Mouse (Mus musculus): ENCODE measurements at regions not wholly inside any gene's neighbourhood (a gene's known extent, or its start where the extent isn't known, plus 50 kb on each side); places are given as distances from the start of the nearest gene placed in this dataset.

- 65% methylated on average over 5 of the region's 5 CpGs for WGBS
- no peak for ATAC-seq (ENCODE audit: insufficient number of reproducible peaks, low FRiP score)
- Histone ChIP-seq H3K4me1 (replicated peaks) (no peaks in the 10 kb centered on the region), H3K4me2 (no peak overlapping the region), H3K9me3 (replicated peaks) (no peaks in the 10 kb centered on the region), H3K36me3 (no peaks in the 10 kb centered on the region), H3K4me3 (no peak overlapping the region), H3K9ac (no peak overlapping the region), H3K27me3 (replicated peaks) (peaks cover 48% of the 10 kb centered on the region), H3K27ac (ENCODE audit: poor library complexity, severe bottlenecking) (no peak overlapping the region)
These were observed 179.3 kb downstream of the Cyp26b1 start for GRCm38 (mm10) chr6:84414400-84414799.

GRCm38 (mm10) chr6:84409863-84410513 lies 183.7 kb downstream of the Cyp26b1 start:
- H3K36me3 ChIP-seq = no peaks in the 10 kb centered on the region
- ATAC-seq (ENCODE audit: insufficient number of reproducible peaks, low FRiP score) = no peak
- no peaks in the 10 kb centered on the region for H3K9me3 ChIP-seq (replicated peaks)
- H3K4me3 ChIP-seq = no peak overlapping the region
- H3K9ac ChIP-seq = no peak overlapping the region
- no peaks in the 10 kb centered on the region for H3K4me1 ChIP-seq (replicated peaks)
- H3K4me2 ChIP-seq = no peak overlapping the region
- no peak overlapping the region for H3K27ac ChIP-seq (ENCODE audit: poor library complexity, severe bottlenecking)
- peaks cover 44% of the 10 kb centered on the region for H3K27me3 ChIP-seq (replicated peaks)
- WGBS = 81% methylated on average over 10 of the region's 10 CpGs

- no peak for ATAC-seq (ENCODE audit: insufficient number of reproducible peaks, low FRiP score)
- Histone ChIP-seq H3K4me3 (no peak overlapping the region), H3K4me1 (replicated peaks) (no peaks in the 10 kb centered on the region), H3K9ac (no peak overlapping the region), H3K27ac (ENCODE audit: poor library complexity, severe bottlenecking) (no peak overlapping the region), H3K4me2 (no peak overlapping the region), H3K27me3 (replicated peaks) (peaks cover 44% of the 10 kb centered on the region), H3K9me3 (replicated peaks) (no peaks in the 10 kb centered on the region), H3K36me3 (no peaks in the 10 kb centered on the region)
- 67% methylated on average over 5 of the region's 5 CpGs for WGBS
These were observed 185.2 kb downstream of the Cyp26b1 start for GRCm38 (mm10) chr6:84408513-84408912.

- peaks cover 44% of the 10 kb centered on the region for H3K27me3 ChIP-seq (replicated peaks)
- H3K9me3 ChIP-seq (replicated peaks) = no peaks in the 10 kb centered on the region
- 7% methylated on average over 6 of the region's 6 CpGs for WGBS
- no peak overlapping the region for H3K27ac ChIP-seq (ENCODE audit: poor library complexity, severe bottlenecking)
- no peak overlapping the region for H3K4me2 ChIP-seq
- H3K4me3 ChIP-seq = no peak overlapping the region
- H3K36me3 ChIP-seq = no peaks in the 10 kb centered on the region
- H3K4me1 ChIP-seq (replicated peaks) = no peaks in the 10 kb centered on the region
- no peak for ATAC-seq (ENCODE audit: insufficient number of reproducible peaks, low FRiP score)
- no peak overlapping the region for H3K9ac ChIP-seq
These were observed 185.9 kb downstream of the Cyp26b1 start for GRCm38 (mm10) chr6:84407773-84408172.

- ATAC-seq (ENCODE audit: insufficient number of reproducible peaks, low FRiP score) = no peak
- whole genome bisulfite sequencing = 60% methylated on average over 4 of the region's 4 CpGs
- H3K4me1 ChIP-seq (replicated peaks) = no peaks in the 10 kb centered on the region
These were observed 189.0 kb downstream of the Cyp26b1 start for GRCm38 (mm10) chr6:84404695-84405094.

GRCm38 (mm10) chr6:84402431-84402830 lies 191.3 kb downstream of the Cyp26b1 start:
- Histone ChIP-seq H3K27ac (ENCODE audit: poor library complexity, severe bottlenecking) (no peak overlapping the region), H3K9me3 (replicated peaks) (no peaks in the 10 kb centered on the region), H3K4me3 (no peak overlapping the region), H3K36me3 (no peaks in the 10 kb centered on the region), H3K9ac (no peak overlapping the region), H3K4me1 (replicated peaks) (0 out of 2 replicates have a peak, but pooled peaks cover 2% of the 10 kb centered on the region), H3K4me2 (no peak overlapping the region), H3K27me3 (replicated peaks) (peaks cover 22% of the 10 kb centered on the region)
- 52% methylated on average over 2 of the region's 2 CpGs for WGBS
- no peak for ATAC-seq (ENCODE audit: insufficient number of reproducible peaks, low FRiP score)

More at GRCm38 (mm10) chr6:84404695-84405094, 189.0 kb downstream of the Cyp26b1 start:
- no peak overlapping the region for H3K4me2 ChIP-seq
- H3K4me3 ChIP-seq = no peak overlapping the region
- H3K9ac ChIP-seq = no peak overlapping the region
- H3K27ac ChIP-seq (ENCODE audit: poor library complexity, severe bottlenecking) = no peak overlapping the region
- H3K9me3 ChIP-seq (replicated peaks) = no peaks in the 10 kb centered on the region
- no peaks in the 10 kb centered on the region for H3K36me3 ChIP-seq
- peaks cover 26% of the 10 kb centered on the region for H3K27me3 ChIP-seq (replicated peaks)

GRCm38 (mm10) chr6:84394496-84395090 lies 199.1 kb downstream of the Cyp26b1 start:
- no peak overlapping the region for H3K4me2 ChIP-seq
- no peaks in the 10 kb centered on the region for H3K36me3 ChIP-seq
- H3K4me3 ChIP-seq = no peak overlapping the region
- no peak for ATAC-seq (ENCODE audit: insufficient number of reproducible peaks, low FRiP score)
- H3K9ac ChIP-seq = no peak overlapping the region
- no peaks in the 10 kb centered on the region for H3K9me3 ChIP-seq (replicated peaks)
- WGBS = 58% methylated on average over 6 of the region's 6 CpGs
- peaks cover 31% of the 10 kb centered on the region for H3K27me3 ChIP-seq (replicated peaks)
- no peak overlapping the region for H3K27ac ChIP-seq (ENCODE audit: poor library complexity, severe bottlenecking)
- peaks cover 25% of the 10 kb centered on the region for H3K4me1 ChIP-seq (replicated peaks)

- ATAC-seq (ENCODE audit: insufficient number of reproducible peaks, low FRiP score) = peak; percentile 66
- no peaks in the 10 kb centered on the region for H3K36me3 ChIP-seq
- no peak overlapping the region for H3K4me3 ChIP-seq
- H3K27me3 ChIP-seq (replicated peaks) = peaks cover 35% of the 10 kb centered on the region
- no peaks in the 10 kb centered on the region for H3K9me3 ChIP-seq (replicated peaks)
- no peak overlapping the region for H3K9ac ChIP-seq
- no peak overlapping the region for H3K4me2 ChIP-seq
- 26% methylated on average over 9 of the region's 9 CpGs for WGBS
- peaks cover 25% of the 10 kb centered on the region for H3K4me1 ChIP-seq (replicated peaks)
- H3K27ac ChIP-seq (ENCODE audit: poor library complexity, severe bottlenecking) = no peak overlapping the region
These were observed 200.0 kb downstream of the Cyp26b1 start for GRCm38 (mm10) chr6:84393519-84394231.

- peak; percentile 56; the same call in 1 of the 2 replicates for ATAC-seq (ENCODE audit: insufficient number of reproducible peaks, low FRiP score)
- peaks cover 40% of the 10 kb centered on the region for H3K27me3 ChIP-seq (replicated peaks)
- H3K9ac ChIP-seq = no peak overlapping the region
- H3K36me3 ChIP-seq = no peaks in the 10 kb centered on the region
- H3K9me3 ChIP-seq (replicated peaks) = no peaks in the 10 kb centered on the region
- H3K27ac ChIP-seq (ENCODE audit: poor library complexity, severe bottlenecking) = no peak overlapping the region
- H3K4me3 ChIP-seq = no peak overlapping the region
- H3K4me2 ChIP-seq = no peak overlapping the region
- 65% methylated on average over 14 of the region's 14 CpGs for WGBS
- peaks cover 23% of the 10 kb centered on the region for H3K4me1 ChIP-seq (replicated peaks)
These were observed 200.8 kb downstream of the Cyp26b1 start for GRCm38 (mm10) chr6:84392752-84393511.

- no peak overlapping the region for H3K4me2 ChIP-seq
- H3K36me3 ChIP-seq = no peaks in the 10 kb centered on the region
- no peak overlapping the region for H3K9ac ChIP-seq
- H3K4me1 ChIP-seq (replicated peaks) = peaks cover 24% of the 10 kb centered on the region
- H3K4me3 ChIP-seq = no peak overlapping the region
- no peak overlapping the region for H3K27ac ChIP-seq (ENCODE audit: poor library complexity, severe bottlenecking)
- peaks cover 47% of the 10 kb centered on the region for H3K27me3 ChIP-seq (replicated peaks)
- no peak for ATAC-seq (ENCODE audit: insufficient number of reproducible peaks, low FRiP score)
- WGBS = 89% methylated on average over 3 of the region's 3 CpGs
- H3K9me3 ChIP-seq (replicated peaks) = no peaks in the 10 kb centered on the region
These were observed 202.7 kb downstream of the Cyp26b1 start for GRCm38 (mm10) chr6:84391016-84391415.

GRCm38 (mm10) chr6:84385696-84386095 lies 208.0 kb downstream of the Cyp26b1 start:
- no peaks in the 10 kb centered on the region for H3K9me3 ChIP-seq (replicated peaks)
- WGBS = 4% methylated on average over 10 of the region's 10 CpGs
- H3K4me2 ChIP-seq = no peak overlapping the region
- H3K27me3 ChIP-seq (replicated peaks) = peaks cover 37% of the 10 kb centered on the region
- peak; percentile 72; the same call in 1 of the 2 replicates for ATAC-seq (ENCODE audit: insufficient number of reproducible peaks, low FRiP score)
- H3K4me3 ChIP-seq = no peak overlapping the region
- H3K9ac ChIP-seq = no peak overlapping the region
- H3K4me1 ChIP-seq (replicated peaks) = peaks cover 10% of the 10 kb centered on the region
- no peaks in the 10 kb centered on the region for H3K36me3 ChIP-seq
- H3K27ac ChIP-seq (ENCODE audit: poor library complexity, severe bottlenecking) = no peak overlapping the region

All from heart, embryonic 12.5 days (tissue).